Mouse (Mus musculus) cerebellum, adult 9-11 months (tissue): ENCODE data around the gene Tsc22d3.
"Not testable (repeated sequence)": the region's sequence is repeated elsewhere in the genome, so short reads cannot be mapped to it uniquely, and the experiment has no call there.

Source experiments
- DNase-seq: peaks from one replicate; pipeline ENCODE4 v3.0.0; 2022

Tsc22d3 gene

GRCm38 (mm10) chrX:140526253-140526618 lies 74.2 kb downstream of the Tsc22d3 start:
- DNase-seq = no peak

GRCm38 (mm10) chrX:140525604-140526252 lies 74.7 kb downstream of the Tsc22d3 start:
- no peak for DNase-seq

- DNase-seq = no peak
Measured at GRCm38 (mm10) chrX:140524231-140524630, 76.2 kb downstream of the Tsc22d3 start.

- DNase-seq = no peak
Measured at GRCm38 (mm10) chrX:140522071-140522765, 78.2 kb downstream of the Tsc22d3 start.

GRCm38 (mm10) chrX:140520146-140521102 lies 80.0 kb downstream of the Tsc22d3 start:
- peak; percentile 91 for DNase-seq

- no peak for DNase-seq
Measured at GRCm38 (mm10) chrX:140518351-140518750, 82.1 kb downstream of the Tsc22d3 start.

GRCm38 (mm10) chrX:140513379-140513778 lies 87.1 kb downstream of the Tsc22d3 start:
- no peak for DNase-seq

GRCm38 (mm10) chrX:140511687-140512651 lies 88.5 kb downstream of the Tsc22d3 start:
- no peak for DNase-seq

- DNase-seq = peak; percentile 69
Measured at GRCm38 (mm10) chrX:140510696-140511429, 89.6 kb downstream of the Tsc22d3 start.

- DNase-seq = no peak
Measured at GRCm38 (mm10) chrX:140509817-140510216, 90.6 kb downstream of the Tsc22d3 start.

GRCm38 (mm10) chrX:140508791-140509190 lies 91.7 kb downstream of the Tsc22d3 start:
- DNase-seq = not testable (repeated sequence)

- DNase-seq = no peak
Measured at GRCm38 (mm10) chrX:140507377-140507776, 93.1 kb downstream of the Tsc22d3 start.

- no peak for DNase-seq
Measured at GRCm38 (mm10) chrX:140506436-140507180, 93.9 kb downstream of the Tsc22d3 start.

- DNase-seq = no peak
Measured at GRCm38 (mm10) chrX:140505497-140506238, 94.8 kb downstream of the Tsc22d3 start.

- DNase-seq = no peak
Measured at GRCm38 (mm10) chrX:140503905-140504304, 96.6 kb downstream of the Tsc22d3 start.

- no peak for DNase-seq
Measured at GRCm38 (mm10) chrX:140501401-140502301, 98.8 kb downstream of the Tsc22d3 start.

GRCm38 (mm10) chrX:140500306-140500705 lies 100.2 kb downstream of the Tsc22d3 start:
- DNase-seq = no peak

GRCm38 (mm10) chrX:140498431-140498830 lies 102.0 kb downstream of the Tsc22d3 start:
- not testable (repeated sequence) for DNase-seq

GRCm38 (mm10) chrX:140494170-140494569 lies 106.3 kb downstream of the Tsc22d3 start:
- DNase-seq = no peak
